Mouse (Mus musculus) megakaryocyte, embryonic 14.5 days (primary cell): ENCODE results near the gene Plxnd1. TPM values are rescaled to one million over a fixed set of nuclear protein-coding genes. Genes with fewer than 3 reads are reported as not detected.

Experiments
- H3K27me3 ChIP-seq: replicated peaks from 2 replicates; pipeline ENCODE3; 2012; ENCODE audit warnings: inconsistent platforms
- H3K36me3 ChIP-seq: replicated peaks from 2 replicates; pipeline ENCODE3; 2012; ENCODE audit warnings: low read length, inconsistent platforms, mixed read lengths
- H3K4me1 ChIP-seq: 2 replicates; pipeline ENCODE4 v1.6.1; 2012; ENCODE audit warnings: inconsistent platforms
- H3K4me3 ChIP-seq: replicated peaks from 2 replicates; pipeline ENCODE3; 2012; ENCODE audit warnings: moderate library complexity, mild to moderate bottlenecking, inconsistent platforms
- H3K9me3 ChIP-seq: 2 replicates; pipeline ENCODE4 v1.6.1; 2012; ENCODE audit warnings: inconsistent platforms
- FLI1 ChIP-seq: IDR thresholded peaks from 2 replicates; pipeline ENCODE4 v1.6.1; 2012; ENCODE audit warnings: low read length, inconsistent platforms, mixed read lengths
- GATA1 ChIP-seq: IDR thresholded peaks from 3 replicates; pipeline ENCODE4 v1.6.1; 2012; ENCODE audit warnings: mixed read lengths, low read length, inconsistent platforms, borderline replicate concordance
- polyA plus RNA-seq: library from polyadenylated mRNA; stranded (reverse); fragments of >175 nt; gene quantifications from 2 replicates; pipeline ENCODE4 v1.2.3, GENCODE M21; 2012; ENCODE audit warnings: low replicate concordance; ENCODE audit not compliant: insufficient read depth

Plxnd1 gene
- polyA plus RNA-seq, 1 experiment = 14.9 TPM

GRCm38 (mm10) chr6:116002311-116003104 lies 7.7 kb upstream of the Plxnd1 start:
- no peaks in the 10 kb centered on the region for H3K36me3 ChIP-seq

GRCm38 (mm10) chr6:116000851-116001250 lies 6.0 kb upstream of the Plxnd1 start:
- Histone ChIP-seq H3K36me3 (no peaks in the 10 kb centered on the region), H3K9me3 (no peaks in the 10 kb centered on the region), H3K27me3 (no peaks in the 10 kb centered on the region), H3K4me3 (no peak overlapping the region), H3K4me1 (peaks cover 86% of the 10 kb centered on the region)
- TF ChIP-seq FLI1 (no peak), GATA1 (no peak)

More at GRCm38 (mm10) chr6:116002311-116003104, 7.7 kb upstream of the Plxnd1 start:
- Histone ChIP-seq H3K4me1 (peaks cover 86% of the 10 kb centered on the region), H3K27me3 (no peaks in the 10 kb centered on the region), H3K4me3 (peak overlapping the region; percentile 20), H3K9me3 (no peaks in the 10 kb centered on the region)
- no peak for TF ChIP-seq FLI1
- TF ChIP-seq GATA1 = no peak

- Histone ChIP-seq H3K27me3 (peaks cover 4% of the 10 kb centered on the region), H3K36me3 (no peaks in the 10 kb centered on the region), H3K9me3 (no peaks in the 10 kb centered on the region), H3K4me1 (peaks cover 78% of the 10 kb centered on the region), H3K4me3 (no peak overlapping the region)
- TF ChIP-seq FLI1 = no peak
- TF ChIP-seq GATA1 = no peak
Observed at GRCm38 (mm10) chr6:115999227-115999626, 4.4 kb upstream of the Plxnd1 start.

GRCm38 (mm10) chr6:115998758-115999157 lies 4.0 kb upstream of the Plxnd1 start:
- peaks cover 9% of the 10 kb centered on the region for H3K27me3 ChIP-seq
- no peaks in the 10 kb centered on the region for H3K36me3 ChIP-seq
- peaks cover 78% of the 10 kb centered on the region for H3K4me1 ChIP-seq
- TF ChIP-seq GATA1 (no peak), FLI1 (no peak)
- H3K9me3 ChIP-seq = no peaks in the 10 kb centered on the region
- H3K4me3 ChIP-seq = no peak overlapping the region

GRCm38 (mm10) chr6:115997726-115998311 lies 3.0 kb upstream of the Plxnd1 start:
- Histone ChIP-seq H3K9me3 (no peaks in the 10 kb centered on the region), H3K36me3 (no peaks in the 10 kb centered on the region), H3K27me3 (peaks cover 18% of the 10 kb centered on the region), H3K4me1 (peaks cover 79% of the 10 kb centered on the region), H3K4me3 (no peak overlapping the region)
- no peak for TF ChIP-seq GATA1
- TF ChIP-seq FLI1 = no peak

- H3K27me3 ChIP-seq = peaks cover 33% of the 10 kb centered on the region
- no peaks in the 10 kb centered on the region for H3K9me3 ChIP-seq
- H3K36me3 ChIP-seq = no peaks in the 10 kb centered on the region
- peaks cover 82% of the 10 kb centered on the region for H3K4me1 ChIP-seq
- H3K4me3 ChIP-seq = peak overlapping the region; percentile 94
- no peak for TF ChIP-seq FLI1
- no peak for TF ChIP-seq GATA1
Observed at GRCm38 (mm10) chr6:115996171-115996851, 1.5 kb upstream of the Plxnd1 start.

GRCm38 (mm10) chr6:115995531-115995941 lies 731 bp upstream of the Plxnd1 start:
- Histone ChIP-seq H3K4me1 (peaks cover 86% of the 10 kb centered on the region), H3K27me3 (peaks cover 41% of the 10 kb centered on the region), H3K36me3 (no peaks in the 10 kb centered on the region), H3K9me3 (no peaks in the 10 kb centered on the region), H3K4me3 (peak overlapping the region; percentile 94)
- TF ChIP-seq FLI1 (no peak), GATA1 (no peak)

- Histone ChIP-seq H3K36me3 (no peaks in the 10 kb centered on the region), H3K27me3 (peaks cover 50% of the 10 kb centered on the region), H3K4me3 (peak overlapping the region; percentile 94), H3K4me1 (peaks cover 90% of the 10 kb centered on the region), H3K9me3 (no peaks in the 10 kb centered on the region)
- TF ChIP-seq FLI1 (no peak), GATA1 (no peak)
Observed at GRCm38 (mm10) chr6:115994146-115994876, 494 bp downstream of the Plxnd1 start.

GRCm38 (mm10) chr6:115993463-115994145 lies 1.2 kb downstream of the Plxnd1 start:
- H3K4me3 ChIP-seq = peak overlapping the region; percentile 94
- no peaks in the 10 kb centered on the region for H3K36me3 ChIP-seq
- H3K27me3 ChIP-seq = peaks cover 57% of the 10 kb centered on the region
- peaks cover 89% of the 10 kb centered on the region for H3K4me1 ChIP-seq
- TF ChIP-seq FLI1 (no peak), GATA1 (no peak)
- no peaks in the 10 kb centered on the region for H3K9me3 ChIP-seq
